Mouse (Mus musculus): ENCODE data around the gene Gm28729. TPM values are rescaled to one million over a fixed set of nuclear protein-coding genes. Genes with fewer than 3 reads are reported as not detected.

Gm28729 gene
- total RNA-seq (2023) = not detected

DNA sequence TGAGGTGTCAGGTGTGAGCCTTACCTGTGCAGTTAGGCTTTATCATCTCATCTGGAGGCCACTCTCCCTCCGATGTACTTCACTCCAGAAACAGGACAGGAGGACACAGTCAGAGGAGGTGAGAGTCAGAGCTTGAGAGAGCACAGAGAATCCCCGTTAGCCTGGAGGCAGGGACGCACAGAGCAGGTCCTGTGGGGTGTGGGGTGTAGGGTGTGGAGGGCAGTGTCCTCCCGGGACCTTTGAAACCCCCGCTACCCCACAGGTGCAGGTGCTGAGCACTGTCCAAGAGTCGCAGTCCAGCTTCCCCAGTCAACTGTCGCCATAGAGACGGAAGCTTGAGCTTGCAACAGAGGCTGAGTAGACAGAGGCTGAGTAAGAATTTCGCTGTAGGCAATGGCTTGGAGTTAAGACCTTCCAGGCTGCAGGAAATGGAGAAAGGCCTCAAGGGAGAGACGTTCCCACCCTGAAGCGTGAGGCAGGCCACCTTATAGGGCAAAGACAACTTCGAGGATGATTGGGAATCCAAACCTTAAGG lies at the start of gene Gm28729:
TSS of gene Gm28729 (minus strand) at position 293 of the 535 bp plus-strand sequence.

DNA sequence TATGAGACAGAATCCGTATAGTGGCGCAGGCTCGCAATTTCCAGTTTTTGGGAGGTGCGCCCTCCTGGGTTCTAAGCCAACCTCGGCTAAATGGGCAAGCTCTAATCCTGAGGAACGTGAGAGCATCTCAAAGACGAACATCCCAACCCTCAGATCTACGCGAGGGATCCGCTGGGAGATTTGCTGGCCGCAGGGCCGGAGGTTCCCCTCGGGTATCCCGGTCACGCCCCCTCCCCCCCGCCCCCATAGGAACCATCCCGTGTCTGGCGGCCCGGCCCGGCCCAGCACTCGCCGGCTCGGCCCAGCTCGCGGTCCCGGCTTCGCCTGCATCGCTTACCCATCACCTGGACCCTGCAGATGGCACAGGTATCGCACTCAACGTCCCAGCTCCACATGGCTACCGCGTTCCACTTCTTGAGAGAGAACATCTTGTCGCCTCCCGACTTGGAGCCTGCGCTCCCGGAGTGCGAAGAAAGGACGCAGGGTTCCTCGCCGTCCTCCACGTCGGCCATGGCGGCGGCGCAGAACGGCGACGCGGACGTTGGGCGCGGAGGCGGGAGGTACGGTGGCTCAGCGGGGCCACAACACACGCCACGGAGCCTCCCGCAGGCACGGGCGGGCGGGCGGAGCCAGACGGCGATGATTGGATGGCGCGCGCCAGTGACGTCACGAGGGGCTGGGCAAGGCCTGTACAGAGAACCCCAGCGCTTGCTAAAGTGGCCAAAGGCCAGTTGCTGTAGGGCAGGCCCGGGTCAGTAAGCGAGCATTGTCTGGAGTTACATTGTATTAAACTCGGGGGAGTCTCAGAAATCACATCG lies 46.8 kb downstream of the Gm28729 start, which contains the start of gene Rnf7:
TSS of gene Rnf7 (minus strand) at position 605 of the 818 bp plus-strand sequence.

Other genes with a start within 250 kb of the Gm28729 start
- gene Atp1b3, start 160.8 kb downstream of the Gm28729 start, total RNA-seq (2023) = 100 to 1,000 TPM in 1 of 2 experiments, 10 to 100 TPM in 1; 87.8 to 103 TPM
- 10 to 100 TPM; 31.6 to 35.0 TPM for gene Rnf7, start 46.6 kb downstream of the Gm28729 start, total RNA-seq (2023)
- gene Rasa2, start 106.4 kb upstream of the Gm28729 start, total RNA-seq (2023) = 10 to 100 TPM; 63.0 to 63.7 TPM
- 10 to 100 TPM; 25.7 to 30.9 TPM for gene Zbtb38, start 227.6 kb upstream of the Gm28729 start, total RNA-seq (2023)

Data from B cell, adult 67 days (primary cell).